Mouse (Mus musculus) ES-E14 (cell line): ENCODE data around the gene Brap. TPM values are rescaled to one million over a fixed set of nuclear protein-coding genes. Genes with fewer than 3 reads are reported as not detected.
"Not testable (repeated sequence)": the region's sequence is repeated elsewhere in the genome, so short reads cannot be mapped to it uniquely, and the experiment has no call there.

Source experiments
- DNase-seq: peaks from one replicate; pipeline ENCODE4 v3.0.0-alpha.2; 2013; ENCODE audit warnings: low read depth, low spot score
- H3K27ac ChIP-seq: 2 replicates; pipeline ENCODE4 v1.5.1; 2012; ENCODE audit warnings: low read depth, mild to moderate bottlenecking, low read length, moderate library complexity, mixed read lengths; ENCODE audit not compliant: poor library complexity, insufficient read depth, severe bottlenecking
- H3K36me3 ChIP-seq: 2 replicates; pipeline ENCODE4 v1.6.1; 2012; ENCODE audit warnings: mild to moderate bottlenecking, low read length, moderate library complexity, mixed read lengths; ENCODE audit not compliant: control insufficient read depth, poor library complexity, insufficient read depth, severe bottlenecking
- H3K4me1 ChIP-seq, 2 experiments: fragments of 150-350 bp in 1 of 2; sonication (generic) in 1 of 2; 2 replicates each; pipeline ENCODE4 v1.6.1; 2012; ENCODE audit warnings: low read length in 2 of 2, mild to moderate bottlenecking in 1 of 2, mixed read lengths in 1 of 2; ENCODE audit not compliant: control insufficient read depth in 2 of 2, insufficient read depth in 2 of 2, poor library complexity in 1 of 2
- H3K4me3 ChIP-seq, 2 experiments: fragments of 150-350 bp in 1 of 2; sonication (generic) in 1 of 2; 2 replicates each; pipeline ENCODE4 v1.5.1; 2012; ENCODE audit warnings: low read length in 2 of 2, low read depth in 1 of 2, mild to moderate bottlenecking in 1 of 2, mixed read lengths in 1 of 2; ENCODE audit not compliant: insufficient read depth in 1 of 2, poor library complexity in 1 of 2, severe bottlenecking in 1 of 2
- H3K9ac ChIP-seq: 2 replicates; pipeline ENCODE4 v1.6.1; 2012; ENCODE audit warnings: low read depth, mild to moderate bottlenecking, low read length, mixed read lengths; ENCODE audit not compliant: poor library complexity, insufficient read depth, severe bottlenecking
- H3K9me3 ChIP-seq: fragments of 150-350 bp; sonication (generic); 2 replicates; pipeline ENCODE4 v1.6.1; 2012; ENCODE audit warnings: low read depth, mild to moderate bottlenecking, low read length; ENCODE audit not compliant: control insufficient read depth, insufficient read depth
- CHD2 ChIP-seq: IDR thresholded peaks from 2 replicates; pipeline ENCODE4 v1.6.1; 2014; ENCODE audit warnings: mild to moderate bottlenecking, low read depth, low read length, inconsistent platforms
- HCFC1 ChIP-seq: IDR thresholded peaks from 2 replicates; pipeline ENCODE4 v1.6.1; 2012; ENCODE audit warnings: low read length, inconsistent platforms, borderline replicate concordance; ENCODE audit not compliant: insufficient read depth
- MAFK ChIP-seq: IDR thresholded peaks from 2 replicates; pipeline ENCODE4 v1.6.1; 2014; ENCODE audit warnings: mild to moderate bottlenecking, low read depth, low read length, inconsistent platforms; ENCODE audit not compliant: insufficient read depth
- ZC3H11A ChIP-seq: IDR thresholded peaks from 2 replicates; pipeline ENCODE4 v1.6.1; 2012; ENCODE audit warnings: low read depth, mild to moderate bottlenecking, inconsistent platforms, low read length, borderline replicate concordance
- ZNF384 ChIP-seq: IDR thresholded peaks from 2 replicates; pipeline ENCODE4 v1.6.1; 2012; ENCODE audit warnings: low read depth, low read length, inconsistent platforms
- in situ Hi-C, 2 experiments: fragments of 600-800 bp; cut with MboI; formaldehyde crosslinking; loops; one replicate each; pipeline ENCODE4 v1.15.1; 2025; ENCODE audit warnings: low sequenced_read_pairs in 2 of 2, inconsistent platforms in 1 of 2; ENCODE audit not compliant: unreplicated experiment in 2 of 2
- total RNA-seq: library from RNA; depleted of rRNA; stranded (reverse); fragments of 300-350 nt; gene quantifications from 2 replicates; pipeline ENCODE4 v1.2.3, GENCODE M21; 2012

Gene Brap
- total RNA-seq, 1 experiment: 31.8 TPM

GRCm38 (mm10) chr5:121654526-121654925 is 5.8 kb upstream of the Brap start:
- in situ Hi-C loops: no loop called here
- TF ChIP-seq ZNF384: no peak
- no peak for TF ChIP-seq CHD2
- TF ChIP-seq ZC3H11A: no peak
- no peak for TF ChIP-seq HCFC1
- no peak for TF ChIP-seq MAFK
- Histone ChIP-seq H3K9me3 (no peaks in the 10 kb centered on the region), H3K4me1 (no peaks in the 10 kb centered on the region; a peak in 1 of 4 replicates), H3K4me3 (no peak overlapping the region), H3K27ac (no peak overlapping the region), H3K36me3 (peaks cover 3% of the 10 kb centered on the region; the same call in 1 of the 2 replicates), H3K9ac (no peak overlapping the region)
- DNase-seq: no peak

GRCm38 (mm10) chr5:121656866-121657265 is 3.5 kb upstream of the Brap start:
- DNase-seq, H3K4me1 ChIP-seq, H3K27ac ChIP-seq, H3K9ac ChIP-seq, H3K9me3 ChIP-seq, in situ Hi-C loops, H3K4me3 ChIP-seq, H3K36me3 ChIP-seq: not testable (repeated sequence)

- H3K4me1 ChIP-seq, H3K9me3 ChIP-seq, H3K4me3 ChIP-seq, in situ Hi-C loops, H3K36me3 ChIP-seq, H3K9ac ChIP-seq, H3K27ac ChIP-seq, DNase-seq: not testable (repeated sequence)
Measured at GRCm38 (mm10) chr5:121657656-121658055, 2.7 kb upstream of the Brap start.

- no peaks in the 10 kb centered on the region for H3K9me3 ChIP-seq
- peaks cover 6% of the 10 kb centered on the region for H3K36me3 ChIP-seq
- H3K9ac ChIP-seq: peak overlapping the region; percentile 92
- TF ChIP-seq CHD2 (no peak), HCFC1 (no peak), ZC3H11A (no peak), ZNF384 (no peak), MAFK (no peak)
- in situ Hi-C loops: no loop called here
- no peak for DNase-seq
- H3K4me1 ChIP-seq: no peaks in the 10 kb centered on the region
- peak overlapping the region; percentile 64 to 86 for H3K4me3 ChIP-seq
- no peak overlapping the region for H3K27ac ChIP-seq
Measured at GRCm38 (mm10) chr5:121660897-121661254, 513 bp downstream of the Brap start.

DNA sequence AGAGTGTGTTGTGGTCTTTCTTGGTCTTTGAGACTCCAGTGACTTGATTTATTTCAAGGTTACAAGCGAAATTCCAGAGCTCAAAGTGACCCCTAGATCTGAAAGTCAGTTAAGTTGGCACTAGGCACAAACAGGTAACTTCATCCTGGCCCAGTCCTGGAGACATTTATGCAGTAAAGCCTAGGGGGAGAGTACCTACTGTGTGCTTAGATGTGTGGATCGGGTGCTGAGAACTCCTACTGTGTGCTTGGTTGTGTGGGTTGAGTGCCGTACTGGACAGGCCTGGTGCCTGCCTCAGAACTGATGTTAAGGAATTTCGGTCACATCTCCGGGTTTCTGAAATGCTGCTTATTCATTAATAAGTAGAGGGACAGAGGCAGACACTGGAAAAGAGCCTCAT is 1.1 kb downstream of the Brap start:
- Histone ChIP-seq H3K9me3 (no peaks in the 10 kb centered on the region), H3K36me3 (peaks cover 10% of the 10 kb centered on the region), H3K9ac (peak overlapping the region; percentile 92; the same call in 1 of the 2 replicates), H3K4me3 (peak overlapping the region; percentile 64 to 86; a peak in 3 of 4 replicates), H3K27ac (no peak overlapping the region), H3K4me1 (no peaks in the 10 kb centered on the region)
- in situ Hi-C loops: no loop called here
- DNase-seq: no peak
- TF ChIP-seq CHD2: no peak
- no peak for TF ChIP-seq ZNF384
- TF ChIP-seq ZC3H11A: no peak
- no peak for TF ChIP-seq HCFC1
- no peak for TF ChIP-seq MAFK
